Mouse (Mus musculus) c-Kit-positive CD71-positive TER-119-negative erythroid progenitor cells, embryonic 14.5 days (primary cell): ENCODE measurements around the gene Npas3.

ENCODE experiments used
- DNase-seq: peaks from one replicate; pipeline ENCODE4 v3.0.0-alpha.2; 2013; ENCODE audit warnings: low read depth

Npas3 gene

DNA sequence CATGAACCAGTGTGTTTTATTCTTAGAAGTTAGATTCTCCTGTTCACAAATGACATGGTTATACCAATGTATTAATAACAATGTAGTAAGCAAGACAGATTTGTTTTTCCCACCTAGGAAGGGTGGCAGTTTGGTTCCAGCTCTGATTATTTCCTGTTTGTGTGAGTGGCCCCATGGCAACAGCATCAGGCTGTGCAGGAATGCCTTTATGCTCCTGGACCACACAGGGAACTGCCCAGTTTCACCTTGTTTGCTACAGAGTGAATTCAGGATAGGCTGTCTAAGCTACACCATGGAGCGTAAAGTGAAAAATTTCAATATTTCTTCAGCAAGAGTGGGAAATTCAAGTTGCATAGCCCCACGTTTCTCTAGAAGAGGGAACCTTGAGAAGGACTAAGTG, 162.2 kb downstream of the Npas3 start:
- DNase-seq = no peak

DNA sequence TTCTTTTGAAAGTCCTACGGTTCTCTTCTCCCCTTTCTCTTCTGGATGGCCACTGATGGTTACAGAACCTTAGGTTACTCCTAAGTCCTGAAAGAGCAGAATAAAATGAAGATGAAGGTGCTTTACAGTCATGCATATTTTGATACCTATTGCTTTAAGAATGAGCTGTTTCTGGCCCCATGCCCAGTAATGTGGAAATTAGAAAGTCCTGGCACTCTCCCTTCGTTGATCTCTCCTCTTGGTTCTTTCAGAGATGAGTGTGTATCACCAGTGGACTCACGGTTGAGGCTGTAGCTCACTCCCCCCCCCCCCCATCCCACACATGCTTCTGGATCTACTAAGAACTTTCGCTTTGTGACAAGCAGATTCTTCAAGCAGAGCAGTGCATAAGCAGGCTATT, 167.6 kb downstream of the Npas3 start:
- no peak for DNase-seq

DNA sequence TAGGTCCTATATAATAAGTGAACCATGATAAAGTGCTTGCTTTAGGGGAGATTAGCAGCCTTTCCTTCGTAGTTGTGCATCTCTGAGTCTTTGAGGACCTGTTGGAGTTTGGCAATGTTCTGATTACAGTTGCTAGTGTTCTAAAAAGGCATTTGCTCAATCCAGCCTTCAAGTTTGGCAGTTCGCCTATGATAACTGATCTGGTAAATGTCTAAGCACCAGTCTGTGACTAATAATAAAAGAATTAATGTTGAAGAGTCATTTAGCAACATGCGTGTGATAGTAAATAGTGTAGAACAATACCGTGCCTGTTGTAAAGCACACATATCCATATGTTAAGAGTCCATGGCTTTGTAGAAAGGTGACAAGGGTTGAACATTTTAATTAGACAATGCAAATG, 173.2 kb downstream of the Npas3 start:
- DNase-seq = no peak

DNA sequence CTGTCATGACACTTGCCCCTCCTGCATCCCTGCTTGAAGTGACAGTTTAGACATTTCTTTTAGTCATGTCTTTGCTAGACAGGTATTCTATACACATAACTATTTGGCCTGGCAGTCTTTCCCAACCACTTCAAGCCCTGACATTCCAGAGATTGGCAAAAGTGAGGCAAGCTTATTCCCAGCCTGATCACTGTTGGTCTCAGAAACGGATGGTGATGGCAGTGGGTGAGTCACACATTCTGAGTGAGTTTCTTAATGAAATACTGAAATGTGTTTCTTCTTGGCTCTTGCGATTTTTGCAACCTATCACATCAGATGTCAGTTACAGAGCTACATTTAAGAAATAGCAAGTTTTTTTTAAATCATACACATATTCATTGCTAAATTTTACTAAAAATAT, 175.2 kb downstream of the Npas3 start:
- no peak for DNase-seq

DNA sequence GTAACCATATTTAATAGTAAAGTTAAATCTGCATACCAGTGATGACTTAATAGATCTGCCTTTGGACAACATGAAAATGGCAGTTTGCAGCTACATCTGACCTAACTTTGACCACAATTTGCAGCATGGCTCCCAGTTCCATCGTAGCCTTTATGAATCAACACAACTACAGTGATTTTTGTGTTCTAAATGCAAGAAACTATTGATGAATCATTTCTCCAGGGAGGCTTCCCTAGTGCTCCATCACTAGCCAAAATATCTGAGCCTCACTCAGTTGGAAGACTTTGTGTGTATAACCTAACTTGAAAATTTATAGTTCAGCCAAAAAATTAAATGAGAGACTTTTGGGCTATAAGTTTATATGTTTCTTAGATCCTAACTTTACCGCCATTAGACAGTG, 177.5 kb downstream of the Npas3 start:
- DNase-seq = no peak

DNA sequence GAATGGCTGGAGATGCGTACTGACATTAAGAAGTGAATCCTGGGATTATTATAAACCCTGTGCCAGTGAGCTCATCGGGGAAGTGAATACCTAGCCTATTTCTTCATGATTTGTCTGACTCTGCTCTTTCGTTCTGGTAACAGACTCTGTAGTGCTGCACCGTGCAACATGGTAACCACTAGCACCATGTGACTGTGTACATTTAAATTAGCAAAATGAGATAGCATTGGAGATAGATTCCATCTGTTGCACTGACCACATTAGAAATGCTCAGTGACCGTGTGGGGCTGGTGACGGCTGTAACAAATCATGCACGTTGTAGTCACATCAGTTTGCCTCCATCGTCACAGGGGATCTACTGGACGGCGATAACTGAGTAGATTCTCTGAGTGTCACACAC, 178.7 kb downstream of the Npas3 start:
- no peak for DNase-seq

DNA sequence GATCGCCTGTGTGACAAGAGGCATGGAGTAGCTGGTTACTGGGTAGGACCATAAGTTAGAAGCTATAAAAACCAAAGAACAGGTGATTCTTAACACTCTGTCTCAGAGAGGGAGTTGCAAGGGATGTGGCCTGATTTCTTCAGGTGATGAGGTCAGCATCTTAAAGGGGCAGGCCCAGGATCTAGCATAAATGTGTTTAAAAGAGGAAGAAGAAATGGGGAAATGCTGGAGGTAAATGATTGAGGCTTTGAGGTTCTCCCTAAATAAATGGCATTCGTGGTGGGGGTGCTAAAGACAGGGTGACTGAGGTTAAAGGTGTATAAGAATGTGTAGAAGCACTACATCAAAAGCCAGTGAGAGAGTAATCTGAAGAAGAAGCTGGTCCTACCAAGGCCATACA, 193.6 kb downstream of the Npas3 start:
- no peak for DNase-seq

DNA sequence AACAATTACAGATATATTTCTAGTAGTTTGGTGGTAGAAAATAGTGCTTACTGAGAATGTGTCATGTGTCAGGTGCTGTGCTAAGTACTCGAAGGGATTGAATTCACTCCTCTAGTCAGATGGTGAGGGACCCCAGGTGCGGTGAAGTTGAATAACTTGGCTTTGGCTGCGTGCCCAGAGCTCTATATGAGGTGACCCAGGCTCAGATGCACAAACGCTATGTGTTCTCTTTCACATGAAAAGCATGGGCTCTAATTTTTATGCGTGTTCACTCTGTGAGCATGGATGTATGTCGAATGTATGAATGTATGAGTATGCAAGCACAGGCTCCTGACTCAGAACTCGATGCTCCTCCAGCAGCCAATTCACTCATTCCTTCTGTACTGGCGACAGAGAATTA, 199.0 kb downstream of the Npas3 start:
- no peak for DNase-seq

DNA sequence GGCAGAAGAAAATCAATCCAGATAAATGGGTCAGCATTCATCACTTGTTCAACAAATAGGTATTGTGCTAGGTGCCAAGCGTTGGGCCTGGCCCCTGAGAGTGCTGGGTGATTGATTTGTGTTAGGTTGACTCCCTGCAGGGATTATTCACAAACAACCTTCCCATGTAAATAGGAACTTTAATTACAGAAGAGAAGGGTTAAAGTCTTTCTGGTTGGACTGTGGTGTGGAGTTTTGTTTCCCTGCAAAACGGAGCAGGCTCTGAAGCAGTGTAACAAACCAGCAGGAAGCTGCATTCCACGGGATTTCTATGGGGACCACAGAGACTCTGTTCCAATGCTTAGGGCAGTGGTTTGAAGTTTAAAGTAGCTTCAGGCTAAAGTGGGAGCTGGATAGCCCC, 199.6 kb downstream of the Npas3 start:
- no peak for DNase-seq

DNA sequence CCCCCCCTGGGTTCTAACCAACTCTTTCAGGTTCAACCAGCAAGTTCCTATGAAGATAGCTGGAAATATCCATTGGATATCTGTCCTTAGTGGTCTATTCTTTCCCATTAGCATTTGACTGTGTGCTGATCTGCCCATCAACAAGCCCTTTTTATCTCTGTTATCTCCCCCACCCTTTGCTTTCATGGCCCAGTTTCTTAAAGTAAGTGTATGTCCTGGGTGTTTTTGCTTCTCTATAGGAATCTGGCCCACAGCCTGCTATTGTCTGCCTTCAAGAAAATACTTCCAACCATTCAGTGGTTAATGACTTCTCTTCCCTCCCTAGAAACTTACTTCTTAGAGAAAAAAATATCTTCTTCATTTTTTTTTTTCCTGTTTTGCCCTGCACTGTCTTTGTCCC, 219.1 kb downstream of the Npas3 start:
- DNase-seq = no peak

DNA sequence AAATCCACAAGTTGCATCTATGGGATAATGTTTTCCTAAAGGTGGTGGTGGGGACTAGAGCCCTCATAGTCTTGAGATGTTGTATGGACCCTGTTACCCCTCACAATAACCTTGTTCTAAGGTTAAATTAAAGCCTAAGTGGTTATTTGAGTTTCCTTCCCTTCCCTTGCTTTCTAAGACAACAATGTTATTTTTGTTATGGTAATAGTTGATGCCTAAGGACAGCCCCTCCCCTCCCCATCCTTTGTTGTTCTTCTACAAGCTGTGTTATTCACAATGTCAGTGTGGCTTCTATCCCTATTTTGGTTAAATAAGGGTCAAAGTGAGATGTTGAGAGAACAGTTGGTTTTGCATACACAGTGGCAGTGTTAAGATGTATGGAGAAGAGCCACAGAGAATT, 226.0 kb downstream of the Npas3 start:
- DNase-seq = no peak

DNA sequence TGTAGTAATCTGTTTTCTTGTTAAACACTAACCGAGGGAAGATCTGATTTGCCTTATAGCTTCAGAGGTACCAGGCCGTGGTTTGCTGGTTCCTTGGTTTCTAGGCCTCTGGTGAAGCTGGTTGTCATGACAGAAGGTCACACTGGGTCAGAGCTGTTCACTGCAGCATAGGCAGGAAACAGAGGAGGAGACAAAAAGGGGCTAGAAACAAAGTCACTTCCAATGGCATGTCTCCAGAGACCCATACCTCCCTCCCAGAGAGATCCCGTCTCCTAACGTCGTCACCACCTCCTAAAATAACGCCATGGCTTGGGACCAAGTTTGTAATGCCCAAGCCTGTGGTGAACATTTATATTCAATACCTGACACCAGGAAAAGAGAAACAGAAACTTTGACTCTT, 236.4 kb downstream of the Npas3 start:
- no peak for DNase-seq

DNA sequence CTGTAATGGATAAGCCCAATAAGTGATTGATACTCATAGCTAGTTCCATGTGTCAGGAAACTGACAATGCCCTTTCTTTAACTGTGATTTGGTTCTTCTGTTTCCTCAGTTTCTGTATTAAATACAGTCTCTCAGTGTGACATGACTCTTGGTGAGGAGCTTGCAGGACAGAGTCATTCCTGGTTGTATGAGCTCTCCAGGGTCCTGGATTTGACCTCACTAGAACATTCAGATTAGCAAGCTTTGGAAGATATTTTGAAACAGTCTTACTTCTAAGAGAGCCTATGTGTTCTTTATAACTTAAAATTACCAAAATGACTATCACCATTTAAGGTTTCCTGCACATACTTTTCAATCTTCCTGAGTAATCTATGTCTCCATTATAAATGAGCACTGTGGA, 247.9 kb downstream of the Npas3 start:
- DNase-seq = no peak

DNA sequence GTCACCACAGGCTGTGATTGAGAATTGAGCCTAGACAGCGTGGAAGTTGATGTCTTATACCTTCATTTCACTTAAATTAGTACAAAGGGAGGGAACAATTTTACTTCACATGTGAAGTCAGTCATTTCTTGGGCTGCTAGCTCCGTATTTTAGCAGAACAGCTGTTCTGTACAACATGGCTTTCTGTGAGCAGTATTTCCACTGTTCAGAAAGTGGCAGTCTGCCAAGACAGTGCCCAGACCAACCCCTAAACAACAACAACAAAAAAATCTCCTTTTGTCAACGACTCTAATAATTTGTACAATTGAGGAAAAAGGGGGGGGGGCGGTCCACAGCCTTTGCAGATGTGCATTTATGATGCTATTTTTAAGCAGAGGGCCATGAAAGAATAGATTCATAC, 266.4 kb downstream of the Npas3 start:
- no peak for DNase-seq

DNA sequence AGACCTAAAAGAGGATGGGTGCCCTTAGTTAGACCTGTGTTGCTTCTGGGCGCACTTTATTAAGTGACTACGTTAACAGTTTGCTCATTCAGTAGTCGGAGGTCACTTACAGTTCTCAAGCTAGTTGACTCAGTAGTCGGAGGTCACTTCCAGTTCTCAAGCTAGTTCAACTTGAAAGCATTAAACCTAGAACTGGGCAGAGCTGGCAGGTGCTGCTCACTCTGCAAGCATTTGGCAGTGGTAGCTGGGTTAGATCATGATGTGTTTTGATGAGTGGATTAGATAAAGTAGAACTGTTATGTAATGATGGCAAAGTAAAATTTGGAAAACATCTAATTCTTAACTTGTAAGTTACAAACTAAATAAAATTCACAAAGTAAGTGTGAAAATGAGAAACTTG, 271.1 kb downstream of the Npas3 start:
- no peak for DNase-seq

DNA sequence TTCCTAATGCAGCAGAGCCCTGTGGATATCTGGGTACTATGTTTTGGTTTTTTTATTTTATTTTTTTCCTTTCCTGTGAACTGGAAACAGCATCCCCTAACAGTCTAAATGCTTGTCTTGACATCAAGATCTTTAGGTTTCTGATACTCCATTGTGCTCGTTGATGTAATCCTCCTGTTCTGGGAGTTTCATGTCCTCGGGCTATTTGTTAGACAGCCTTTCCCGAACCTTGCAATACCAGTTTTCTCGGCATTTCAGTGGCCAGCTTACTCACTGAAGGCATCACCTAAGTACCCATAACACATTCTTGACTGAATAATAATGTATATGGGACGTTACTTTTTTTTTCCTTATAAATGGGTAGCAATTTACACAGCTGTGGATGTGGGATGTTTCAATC, 274.2 kb downstream of the Npas3 start:
- DNase-seq = no peak

DNA sequence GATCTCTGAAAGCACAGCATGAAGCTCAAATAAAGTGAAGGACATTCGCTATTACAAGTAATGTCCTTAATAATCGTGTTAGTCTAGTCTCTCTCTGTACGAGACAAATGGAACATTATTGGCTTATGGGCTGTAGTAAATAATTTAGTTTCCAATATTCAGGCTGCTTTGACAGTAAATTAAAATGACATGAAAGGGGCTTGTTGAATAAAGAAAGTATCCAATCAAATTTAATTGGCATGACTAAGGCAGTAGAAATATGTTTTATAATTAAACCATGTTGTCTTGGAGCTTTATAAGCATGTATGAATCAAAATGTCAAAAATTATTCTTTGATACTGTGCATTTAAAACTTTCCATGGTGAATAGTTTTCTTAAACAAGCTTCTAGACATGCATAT, 278.6 kb downstream of the Npas3 start:
- DNase-seq = no peak

DNA sequence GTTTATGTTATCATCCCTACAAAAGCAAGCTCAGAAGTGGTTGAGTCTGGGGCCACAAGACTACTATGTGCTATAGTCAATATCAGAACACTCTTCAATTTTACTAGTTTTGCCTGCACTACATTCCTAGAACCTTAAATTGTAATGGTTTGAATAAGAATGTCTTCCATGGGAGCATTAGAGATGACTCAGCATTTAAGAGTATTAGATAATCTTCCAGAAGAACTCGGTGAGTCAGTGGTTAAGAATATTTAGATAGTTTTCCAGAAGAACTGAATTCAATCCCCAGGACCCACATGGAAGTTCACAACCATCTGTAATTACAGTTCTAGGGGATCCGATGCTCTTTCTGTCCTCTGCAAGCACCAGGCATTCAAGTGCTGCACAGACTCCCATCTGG, 280.9 kb downstream of the Npas3 start:
- no peak for DNase-seq

DNA sequence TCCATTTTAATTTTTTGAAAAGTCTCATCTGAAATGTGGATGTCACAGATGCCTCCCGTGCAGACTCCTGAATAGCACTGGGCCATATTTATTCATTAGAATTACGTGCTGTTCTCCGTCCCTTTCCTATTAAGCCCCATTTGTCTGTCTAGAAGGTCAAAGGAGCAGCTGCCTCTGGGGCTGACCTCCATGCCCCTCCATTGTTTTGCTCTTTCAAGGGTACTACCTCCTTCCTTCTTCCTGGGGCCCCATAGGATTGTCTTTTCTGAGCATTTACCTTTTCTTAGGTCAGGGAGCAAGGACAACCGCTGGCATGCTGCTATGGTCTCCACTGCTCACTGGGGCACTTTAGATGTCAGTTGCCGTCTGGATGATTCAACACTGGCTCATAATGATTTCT, 288.3 kb downstream of the Npas3 start:
- DNase-seq = no peak

DNA sequence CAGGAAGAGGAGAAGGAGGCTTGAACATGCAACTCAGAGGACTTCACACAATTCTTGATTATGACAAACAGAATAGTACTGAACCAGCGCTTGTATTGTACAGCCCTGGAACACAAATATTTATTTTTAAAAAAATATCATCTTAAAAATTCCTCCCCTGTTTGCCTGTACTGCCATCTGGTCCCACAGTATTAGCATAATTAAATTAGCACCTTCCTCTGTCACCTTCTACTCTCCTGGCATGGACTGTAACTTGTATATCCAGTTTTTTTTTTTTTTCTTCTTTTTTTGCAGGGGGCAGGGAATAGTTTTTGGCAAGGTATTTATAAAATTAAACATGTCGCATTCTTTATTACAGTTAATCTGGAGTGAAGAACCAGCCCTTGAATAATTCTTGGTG, 307.9 kb downstream of the Npas3 start:
- DNase-seq = no peak

DNA sequence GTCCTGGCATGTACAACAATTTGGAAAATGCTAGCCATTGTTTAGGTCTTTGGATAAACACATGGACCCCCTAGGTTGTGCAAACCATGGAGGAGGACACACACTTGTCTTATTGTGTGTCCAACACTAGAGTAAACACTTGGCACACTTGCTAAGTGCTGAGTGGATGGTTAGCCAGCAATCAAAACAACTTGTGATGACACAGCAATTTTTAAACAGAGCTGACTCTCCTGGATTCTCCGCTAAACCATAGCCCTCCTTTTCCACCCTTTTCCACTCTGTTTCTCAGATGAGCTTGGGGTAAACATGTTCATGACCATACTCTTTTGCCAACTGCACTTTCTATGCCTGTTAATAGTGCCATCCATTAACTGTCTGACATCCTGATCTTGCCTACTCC, 309.8 kb downstream of the Npas3 start:
- DNase-seq = no peak

DNA sequence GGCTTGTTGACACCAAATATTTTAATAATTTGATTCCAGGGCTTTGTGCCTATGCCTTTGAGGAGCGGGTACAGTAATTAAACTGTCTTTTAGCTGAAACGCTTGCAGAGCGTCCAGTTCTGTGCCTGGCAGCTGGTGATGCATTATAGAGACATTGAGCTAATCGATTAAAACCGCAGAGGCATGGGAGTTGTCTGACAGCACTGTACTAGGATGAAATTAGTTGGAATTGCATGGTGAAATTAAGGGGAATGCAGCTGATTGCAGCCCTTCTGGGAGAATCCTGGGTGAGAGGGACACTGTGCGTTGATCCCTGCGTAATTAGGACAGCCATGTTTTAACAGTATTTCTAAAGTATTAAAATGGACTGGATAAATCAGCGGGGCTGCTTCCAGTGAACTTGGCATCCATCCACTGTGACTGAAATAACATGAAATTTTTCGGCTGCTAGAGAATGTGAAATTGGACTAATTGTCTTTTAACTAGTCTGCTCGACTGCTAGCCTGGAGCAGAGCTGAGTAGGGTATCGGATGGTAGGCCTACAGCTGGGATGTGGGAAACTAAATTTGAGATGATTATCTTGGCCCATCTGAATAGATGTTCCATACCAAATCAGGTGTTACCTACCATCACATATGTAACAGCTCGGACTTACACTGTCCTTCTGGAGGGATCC, 318.4 kb downstream of the Npas3 start:
- DNase-seq = no peak

DNA sequence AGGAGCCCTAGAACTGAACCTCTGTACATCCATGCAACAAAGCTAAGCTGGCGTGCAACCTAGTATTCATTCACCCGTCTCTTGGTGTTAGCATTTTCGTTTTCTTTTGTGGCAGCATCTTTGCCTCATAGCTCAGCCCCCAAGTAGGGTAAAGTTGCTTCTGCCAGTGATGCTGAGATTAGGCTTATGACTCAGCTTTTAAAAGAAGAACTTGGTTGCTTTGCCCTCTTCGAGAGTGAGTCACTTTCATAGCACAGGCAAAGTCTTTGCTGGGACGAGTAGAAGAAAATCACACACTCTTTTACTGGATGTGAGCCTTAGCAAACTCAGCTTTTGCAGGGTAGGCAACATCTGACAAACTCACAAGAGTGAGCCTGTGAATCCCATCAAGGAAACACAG, 332.7 kb downstream of the Npas3 start:
- DNase-seq = no peak

DNA sequence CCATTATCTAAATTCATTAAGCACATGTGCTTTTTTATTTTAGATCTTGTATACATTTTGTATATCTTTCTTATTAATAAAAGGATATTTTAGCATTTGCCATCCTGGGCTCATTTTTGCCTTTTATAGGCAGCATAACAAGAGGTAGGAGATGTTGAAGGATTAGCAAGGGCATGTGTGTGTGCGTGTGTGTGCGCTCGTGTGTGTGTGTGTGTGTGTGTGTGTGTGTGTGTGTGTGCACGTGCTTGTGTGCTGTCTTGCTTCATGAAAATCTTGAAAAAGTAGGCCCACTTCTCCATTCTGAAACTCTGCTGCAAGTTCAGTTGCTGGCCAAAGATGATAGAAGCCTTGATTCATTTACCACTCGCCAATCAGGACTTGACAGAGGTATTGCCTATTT, 338.8 kb downstream of the Npas3 start:
- no peak for DNase-seq
